Mouse (Mus musculus): ENCODE data around the gene P2ry4.
A peak's percentile ranks its signal among the peaks of the same experiment; 100 is the strongest.

Gene P2ry4

GRCm38 (mm10) chrX:100594791-100595190, at the start of gene P2ry4:
TSS of gene P2ry4 (minus strand) at chrX:100594869.
- DNase-seq, result no peak

DNA sequence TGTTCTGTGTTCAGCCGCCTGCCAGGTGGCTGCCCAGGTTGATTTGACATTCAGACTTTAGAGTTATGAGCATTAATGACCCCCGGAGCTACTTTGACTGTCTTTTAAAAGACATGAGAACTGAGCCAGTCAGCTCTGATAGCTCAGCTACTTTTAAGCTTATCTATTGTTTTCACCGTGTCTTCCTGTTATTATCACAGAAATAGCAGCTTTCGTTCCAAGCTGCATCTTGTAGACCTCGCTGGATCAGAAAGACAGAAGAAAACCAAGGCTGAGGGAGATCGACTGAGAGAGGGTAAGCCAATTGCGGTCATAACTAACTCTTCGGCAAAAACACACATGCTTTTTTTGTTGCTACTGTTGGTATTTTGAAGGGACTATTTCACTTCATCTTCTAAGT, 43.8 kb upstream of the P2ry4 start:
- no peak for DNase-seq

- DNase-seq, result no peak
Observed at GRCm38 (mm10) chrX:100629076-100629475, 34.4 kb upstream of the P2ry4 start.

- peak; percentile 82 to 87 for DNase-seq
Observed at GRCm38 (mm10) chrX:100625802-100626793, 31.4 kb upstream of the P2ry4 start, which contains the start of gene Pdzd11. TSS of gene Pdzd11 (minus strand) at chrX:100626568.

- no peak for DNase-seq
Observed at GRCm38 (mm10) chrX:100625546-100625801, 30.8 kb upstream of the P2ry4 start, which contains the start of gene Kif4. TSS of gene Kif4 (plus strand) at chrX:100625737.

DNA sequence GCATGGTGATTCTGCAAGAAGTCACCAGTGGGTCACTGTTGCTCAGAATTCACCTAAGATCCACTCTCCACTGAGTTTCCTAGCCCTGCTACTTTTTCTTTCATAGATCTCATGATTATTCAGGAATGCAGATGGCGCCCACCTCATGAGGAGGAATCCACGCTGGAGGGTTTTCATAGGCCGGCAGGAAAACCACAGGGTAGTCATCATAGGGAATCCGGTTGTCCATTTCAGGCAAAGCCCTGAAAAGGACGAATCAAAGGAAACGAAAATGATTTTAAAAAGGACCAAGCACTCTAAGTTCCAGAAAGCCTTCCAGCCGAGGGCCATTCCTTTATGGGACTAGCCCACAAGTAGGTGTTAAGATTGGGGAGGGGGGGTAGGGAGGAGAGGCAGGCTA, 30.5 kb upstream of the P2ry4 start:
- DNase-seq, result no peak

DNA sequence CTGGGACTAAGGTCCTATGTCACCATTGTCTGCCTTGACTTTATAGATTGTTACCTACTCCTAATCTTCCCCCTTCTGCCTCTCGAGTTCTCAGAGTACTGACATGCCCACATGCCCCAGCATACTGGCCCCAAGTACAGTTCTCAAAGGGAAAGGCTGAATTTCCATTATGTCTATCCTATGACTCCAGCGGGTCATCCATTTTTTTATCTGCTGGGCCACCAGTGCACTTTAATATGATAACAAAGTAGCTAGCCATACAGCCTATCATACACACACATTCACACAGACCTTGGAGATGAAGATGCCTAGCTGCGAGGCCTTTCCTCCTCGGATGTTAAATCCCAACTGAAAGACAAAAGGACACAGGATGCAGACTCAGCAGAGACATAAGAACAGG, 29.6 kb upstream of the P2ry4 start:
- DNase-seq, result no peak

DNA sequence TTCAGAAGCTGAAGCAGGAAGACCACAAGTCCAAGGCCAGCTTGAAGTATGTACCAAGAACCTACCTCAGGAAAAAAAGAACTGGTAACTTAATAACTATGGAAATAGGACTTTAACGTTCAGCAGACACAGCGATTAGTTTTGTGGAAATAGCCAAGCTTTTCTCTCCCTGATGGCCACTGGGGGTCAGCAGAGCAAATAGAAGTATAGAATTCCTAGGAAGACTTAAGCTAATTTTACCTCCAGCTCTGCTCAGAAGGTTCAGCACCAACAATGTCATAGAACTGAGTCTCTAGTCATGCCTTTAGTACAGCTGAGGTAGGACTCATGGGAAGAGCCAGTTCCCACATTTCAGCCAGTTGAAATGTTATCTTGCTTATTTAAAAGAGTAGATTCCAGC, 26.7 kb upstream of the P2ry4 start:
- DNase-seq, result no peak

- DNase-seq, result no peak
Observed at GRCm38 (mm10) chrX:100618488-100618887, 23.8 kb upstream of the P2ry4 start.

DNA sequence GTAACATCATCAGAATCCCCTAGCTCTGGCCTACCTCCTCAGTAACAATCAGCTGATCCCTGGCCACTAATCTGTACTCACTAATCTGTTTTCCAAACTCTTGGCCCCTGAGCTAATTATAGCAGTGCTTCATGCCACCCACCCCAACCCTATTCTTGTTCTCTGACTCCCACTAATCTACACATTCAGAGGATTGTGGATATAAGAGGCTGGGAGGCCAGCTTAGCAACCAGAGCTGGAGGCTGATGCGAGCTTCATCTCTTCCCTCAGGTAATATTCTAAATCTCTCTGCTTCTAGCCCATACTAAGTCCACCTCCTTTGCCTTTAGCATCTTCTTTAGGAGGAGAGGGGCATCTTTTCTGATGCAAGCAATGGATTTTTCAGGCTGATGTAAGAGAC, 10.6 kb upstream of the P2ry4 start, which contains the start of gene Arr3:
Gene Arr3 (plus strand): TSS at position 184 of the 400 bp plus-strand sequence.
- no peak for DNase-seq

GRCm38 (mm10) chrX:100599755-100600154, 5.1 kb upstream of the P2ry4 start:
- DNase-seq, result no peak

GRCm38 (mm10) chrX:100597439-100597838, 2.8 kb upstream of the P2ry4 start:
- DNase-seq, result no peak

GRCm38 (mm10) chrX:100571951-100572350, 22.7 kb downstream of the P2ry4 start, which contains the start of gene Awat1:
TSS of gene Awat1 (plus strand) at chrX:100572251.
- DNase-seq, result no peak

DNA sequence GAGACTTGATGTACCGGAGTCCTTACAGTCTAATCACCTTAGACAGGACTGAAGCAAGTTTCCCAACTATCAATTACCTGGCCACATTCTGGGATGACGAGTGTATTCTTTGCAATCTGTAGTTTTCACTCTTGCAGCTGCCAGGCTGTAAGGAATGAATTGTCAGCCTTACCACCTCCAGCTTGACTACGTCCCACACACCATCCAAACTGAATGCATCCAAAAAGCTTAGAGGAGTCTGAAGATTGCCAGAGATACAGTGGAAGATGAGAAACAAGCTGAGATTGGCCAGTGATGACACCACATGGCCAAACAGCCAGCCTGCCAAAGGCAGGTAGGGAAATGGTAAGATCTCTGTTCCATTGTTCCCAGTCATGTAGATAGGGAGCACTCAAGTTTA, 29.0 kb downstream of the P2ry4 start:
- no peak for DNase-seq

DNA sequence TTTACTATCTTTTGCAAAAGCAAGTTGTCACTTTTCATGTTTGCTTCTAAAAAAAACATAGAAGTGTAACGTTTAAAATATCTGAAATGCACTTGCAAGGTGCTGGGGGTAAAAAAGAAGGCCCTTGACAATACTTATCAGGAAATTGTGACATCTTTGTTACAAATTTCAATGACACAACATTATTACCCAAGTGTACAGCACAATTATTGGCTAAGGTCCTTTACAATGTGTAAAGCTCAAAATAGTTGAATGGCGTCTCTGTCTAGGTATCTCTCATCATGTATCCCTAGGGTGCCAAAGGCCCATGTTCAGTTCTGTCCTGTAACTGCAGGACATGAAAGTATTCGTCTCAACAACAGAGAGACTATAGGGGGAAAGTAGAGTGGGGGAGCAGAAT, 38.6 kb downstream of the P2ry4 start:
- DNase-seq, result no peak
